Mouse (Mus musculus) CH12.LX (cell line): ENCODE measurements at regions not wholly inside any gene's neighbourhood (a gene's known extent, or its start where the extent isn't known, plus 50 kb on each side); places are given as distances from the start of the nearest gene placed in this dataset.

Source experiments
- CTCF ChIP-seq, 2 experiments: IDR thresholded peaks in 1 of 2; conservative IDR thresholded peaks in 1 of 2; 2 replicates each; pipeline ENCODE4 v1.5.1; 2011 to 2012; ENCODE audit warnings: low read depth in 2 of 2, low read length in 2 of 2, improper control_type of control experiment in 1 of 2, inconsistent platforms in 1 of 2, mild to moderate bottlenecking in 1 of 2, moderate library complexity in 1 of 2
- E2F4 ChIP-seq: IDR thresholded peaks from 2 replicates; pipeline ENCODE4 v1.6.1; 2011; ENCODE audit warnings: low read depth, low read length, improper control_type of control experiment; ENCODE audit not compliant: insufficient replicate concordance
- EP300 ChIP-seq: IDR thresholded peaks from 2 replicates; pipeline ENCODE4 v1.6.1; 2011; ENCODE audit warnings: low read length, improper control_type of control experiment
- MAFK ChIP-seq: IDR thresholded peaks from 2 replicates; pipeline ENCODE4 v1.6.1; 2011; ENCODE audit warnings: low read length, improper control_type of control experiment; ENCODE audit not compliant: insufficient replicate concordance
- MAZ ChIP-seq: IDR thresholded peaks from 2 replicates; pipeline ENCODE4 v1.6.1; 2012; ENCODE audit warnings: low read depth, mild to moderate bottlenecking, inconsistent platforms, low read length, improper control_type of control experiment, moderate library complexity
- NELFE ChIP-seq: IDR thresholded peaks from 2 replicates; pipeline ENCODE4 v1.6.1; 2011; ENCODE audit warnings: low read depth, low read length, improper control_type of control experiment
- POLR2AphosphoS2 ChIP-seq: IDR thresholded peaks from 2 replicates; pipeline ENCODE4 v1.6.1; 2011; ENCODE audit warnings: low read depth, low read length, improper control_type of control experiment
- RAD21 ChIP-seq: IDR thresholded peaks from 2 replicates; pipeline ENCODE4 v1.6.1; 2011; ENCODE audit warnings: low read depth, mild to moderate bottlenecking, low read length, improper control_type of control experiment, moderate library complexity
- SMC3 ChIP-seq: IDR thresholded peaks from 2 replicates; pipeline ENCODE4 v1.6.1; 2011; ENCODE audit warnings: low read depth, low read length, improper control_type of control experiment
- TCF12 ChIP-seq: IDR thresholded peaks from 2 replicates; pipeline ENCODE4 v1.6.1; 2014; ENCODE audit warnings: low read depth, mild to moderate bottlenecking, inconsistent platforms, low read length, improper control_type of control experiment
- USF1 ChIP-seq: IDR thresholded peaks from 2 replicates; pipeline ENCODE4 v1.6.1; 2014; ENCODE audit warnings: low read depth, mild to moderate bottlenecking, inconsistent platforms, low read length, improper control_type of control experiment
- ZKSCAN1 ChIP-seq: IDR thresholded peaks from 2 replicates; pipeline ENCODE4 v1.6.1; 2012; ENCODE audit warnings: low read depth, inconsistent platforms, low read length, improper control_type of control experiment, borderline replicate concordance
- ZMIZ1 ChIP-seq: IDR thresholded peaks from 2 replicates; pipeline ENCODE4 v1.6.1; 2012; ENCODE audit warnings: low read depth, mild to moderate bottlenecking, inconsistent platforms, low read length, improper control_type of control experiment

DNA sequence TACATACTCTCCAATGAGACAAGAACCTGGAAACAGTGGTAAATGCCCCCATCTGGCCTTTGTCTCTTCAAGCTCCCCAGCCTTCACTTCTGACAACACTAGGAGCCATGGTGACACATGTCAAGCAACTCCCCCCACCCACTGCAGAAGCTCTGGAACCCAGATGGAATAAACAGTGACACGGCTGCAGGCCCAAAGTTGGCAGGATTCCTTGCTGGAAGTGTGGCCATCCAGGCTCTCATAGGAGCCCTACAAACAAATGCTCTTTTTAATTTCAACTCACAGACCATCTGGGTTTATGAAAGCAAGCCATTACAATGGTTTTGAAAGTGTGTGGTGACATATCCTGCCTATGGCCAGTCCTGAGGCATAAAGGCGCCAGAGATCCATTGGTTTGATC is 179.0 kb downstream of the Zfp619 start:
- TF ChIP-seq USF1 (no peak), POLR2AphosphoS2 (no peak), RAD21 (no peak), ZMIZ1 (no peak), CTCF (conservative IDR thresholded peaks at IDR 0.05 in 1 of 2, IDR thresholded peaks at IDR 0.05 in 1 of 2; ENCODE audit: low read depth in 2 of 2, low read length in 2 of 2) (no peak), SMC3 (no peak), EP300 (no peak), E2F4 (no peak), ZKSCAN1 (no peak), MAZ (no peak), NELFE (no peak), MAFK (no peak), TCF12 (no peak)
